Comparison of ENCODE assay signal across 33 mouse cellular contexts in genomic region chr13:93705697-93706096, GRCm38 (mm10). TPM values are rescaled to one million over a fixed set of nuclear protein-coding genes. Genes with fewer than 3 reads are reported as not detected.
DNase-seq lines count a peak whose midpoint lies in the region; ATAC-seq lines count a peak whose summit lies in the region.
"Had no signal": no experiment of that assay in that cellular context is flagged by ENCODE, and none has a peak within 500 bp of the region (broad histone marks: within the 10 kb centered on the region; RNA-seq: fewer than 3 reads in every experiment).

No protein-coding gene starts in this region.

- H3K4me3 ChIP-seq in limb, embryonic 13.5 days: no peak overlapping the region
- no peak overlapping the region for H3K4me3 ChIP-seq in limb, embryonic 10.5 days
- no peak overlapping the region for H3K4me3 ChIP-seq in lung, embryonic 15.5 days
- no peak overlapping the region for H3K4me3 ChIP-seq in midbrain, embryonic 15.5 days
- H3K4me3 ChIP-seq: embryonic facial prominence, embryonic 12.5 days; forebrain, embryonic 10.5 days; forebrain, embryonic 15.5 days; gastrocnemius, adult 2 months; hindbrain, embryonic 10.5 days; hindbrain, embryonic 15.5 days; layer of hippocampus, adult 2 months; left cerebral cortex, adult 2 months; neural tube, embryonic 13.5 days had no signal

- H3K9me3 ChIP-seq in limb, embryonic 13.5 days: no peaks in the 10 kb centered on the region
- no peaks in the 10 kb centered on the region for H3K9me3 ChIP-seq in limb, embryonic 10.5 days (replicated peaks)
- no peaks in the 10 kb centered on the region for H3K9me3 ChIP-seq in lung, embryonic 15.5 days
- H3K9me3 ChIP-seq in midbrain, embryonic 15.5 days: no peaks in the 10 kb centered on the region
- H3K9me3 ChIP-seq: embryonic facial prominence, embryonic 12.5 days; forebrain, embryonic 10.5 days; forebrain, embryonic 15.5 days; hindbrain, embryonic 10.5 days; hindbrain, embryonic 15.5 days; neural tube, embryonic 13.5 days had no signal

- DNase-seq in limb, embryonic 10.5 days (ENCODE audit: low spot score): no peak
- DNase-seq in lung, postnatal 25 days (ENCODE audit: low spot score): no peak
- DNase-seq in urinary bladder, postnatal 36 days (ENCODE audit: low spot score in 2 of 2): peak; percentile 42 to 49
- no peak for DNase-seq in urinary bladder, postnatal 10 days (ENCODE audit: low spot score)
- DNase-seq in cerebellum, adult 11 months: no peak
- DNase-seq: adrenal gland, postnatal 14 days; cerebellum, adult 11-12 months; cerebellum, adult 9-11 months; embryo, embryonic 11 days; gastrocnemius, adult 2 months; gastrocnemius, postnatal 36 days; heart, postnatal 14 days; kidney, adult 2 months; kidney, postnatal 36 days; lung, postnatal 14 days; right cerebral cortex, postnatal 4 days had no signal

- H3K27me3 ChIP-seq in limb, embryonic 13.5 days: no peaks in the 10 kb centered on the region
- H3K27me3 ChIP-seq in limb, embryonic 10.5 days (ENCODE audit: low read depth, poor library complexity, severe bottlenecking): no peaks in the 10 kb centered on the region
- H3K27me3 ChIP-seq in lung, embryonic 15.5 days: no peaks in the 10 kb centered on the region
- no peaks in the 10 kb centered on the region for H3K27me3 ChIP-seq in midbrain, embryonic 15.5 days (replicated peaks)
- H3K27me3 ChIP-seq: embryonic facial prominence, embryonic 12.5 days; forebrain, embryonic 15.5 days; hindbrain, embryonic 15.5 days; neural tube, embryonic 13.5 days had no signal

- H3K9ac ChIP-seq in limb, embryonic 13.5 days: no peak overlapping the region
- no peak overlapping the region for H3K9ac ChIP-seq in lung, embryonic 15.5 days
- no peak overlapping the region for H3K9ac ChIP-seq in midbrain, embryonic 15.5 days
- H3K9ac ChIP-seq: embryonic facial prominence, embryonic 12.5 days; forebrain, embryonic 15.5 days; hindbrain, embryonic 15.5 days; neural tube, embryonic 13.5 days had no signal

- whole genome bisulfite sequencing in limb, embryonic 13.5 days: 71% methylated on average over 4 of the region's 4 CpGs
- 83% methylated on average over 4 of the region's 4 CpGs for WGBS in limb, embryonic 10.5 days
- WGBS in lung, embryonic 15.5 days: 52% methylated on average over 4 of the region's 4 CpGs
- WGBS in midbrain, embryonic 15.5 days: 83% methylated on average over 4 of the region's 4 CpGs

- no peak for ATAC-seq in limb, embryonic 13.5 days (ENCODE audit: low FRiP score, low read depth)
- ATAC-seq in lung, embryonic 15.5 days (ENCODE audit: borderline replicate concordance, extremely low read depth, low FRiP score, low TSS enrichment): peak; percentile 49
- ATAC-seq in midbrain, embryonic 15.5 days (replicated peaks): no peak
- ATAC-seq: forebrain, embryonic 15.5 days; inflammation-experienced regulatory T-cells, adult 6 months; Patski had no signal

- H3K4me1 ChIP-seq in limb, embryonic 13.5 days: no peaks in the 10 kb centered on the region
- no peaks in the 10 kb centered on the region for H3K4me1 ChIP-seq in limb, embryonic 10.5 days
- no peaks in the 10 kb centered on the region for H3K4me1 ChIP-seq in lung, embryonic 15.5 days
- H3K4me1 ChIP-seq in midbrain, embryonic 15.5 days: no peaks in the 10 kb centered on the region
- H3K4me1 ChIP-seq: embryonic facial prominence, embryonic 12.5 days; forebrain, embryonic 15.5 days; hindbrain, embryonic 15.5 days; neural tube, embryonic 13.5 days had no signal

- no peaks in the 10 kb centered on the region for H3K36me3 ChIP-seq in limb, embryonic 13.5 days
- H3K36me3 ChIP-seq in limb, embryonic 10.5 days: no peaks in the 10 kb centered on the region
- no peaks in the 10 kb centered on the region for H3K36me3 ChIP-seq in lung, embryonic 15.5 days
- no peaks in the 10 kb centered on the region for H3K36me3 ChIP-seq in midbrain, embryonic 15.5 days (replicated peaks)
- H3K36me3 ChIP-seq: embryonic facial prominence, embryonic 12.5 days; forebrain, embryonic 10.5 days; forebrain, embryonic 15.5 days; hindbrain, embryonic 10.5 days; hindbrain, embryonic 15.5 days; neural tube, embryonic 13.5 days had no signal

- H3K4me2 ChIP-seq in limb, embryonic 13.5 days (replicated peaks): no peak overlapping the region
- no peak overlapping the region for H3K4me2 ChIP-seq in lung, embryonic 15.5 days
- no peak overlapping the region for H3K4me2 ChIP-seq in midbrain, embryonic 15.5 days
- H3K4me2 ChIP-seq: embryonic facial prominence, embryonic 12.5 days; forebrain, embryonic 15.5 days; hindbrain, embryonic 15.5 days; midbrain, embryonic 11.5 days; neural tube, embryonic 13.5 days had no signal

- H3K27ac ChIP-seq in limb, embryonic 13.5 days: 0 out of 2 replicates have a peak overlapping the region, but pooled peaks have one; percentile 10
- no peak overlapping the region for H3K27ac ChIP-seq in limb, embryonic 10.5 days
- peak overlapping the region; percentile 51 for H3K27ac ChIP-seq in lung, embryonic 15.5 days
- no peak overlapping the region for H3K27ac ChIP-seq in midbrain, embryonic 15.5 days
- H3K27ac ChIP-seq: embryonic facial prominence, embryonic 12.5 days; forebrain, embryonic 10.5 days; forebrain, embryonic 15.5 days; gastrocnemius, adult 2 months; hindbrain, embryonic 10.5 days; hindbrain, embryonic 15.5 days; layer of hippocampus, adult 2 months; left cerebral cortex, adult 2 months; neural tube, embryonic 13.5 days had no signal

RNA-seq across cellular contexts. Expression of gene Dmgdh, which starts 31.5 kb away (rescaled TPM):
- not detected in 2 replicates for polyA plus RNA-seq in limb, embryonic 13.5 days (2015; fragmentation: Nextera tagmentation; extraction: Ambion mirVana)
- polyA plus RNA-seq in limb, embryonic 10.5 days (2016; fragmentation: Nextera tagmentation; extraction: Ambion mirVana): not detected in 2 replicates
- 0.15 TPM in 1 of 2 replicates, not detected in the other for polyA plus RNA-seq in lung, embryonic 15.5 days (2015; fragmentation: Nextera tagmentation; extraction: Ambion mirVana)
- polyA plus RNA-seq in midbrain, embryonic 15.5 days (2015; fragmentation: Nextera tagmentation; extraction: Ambion mirVana): 0.11 and 0.12 TPM in 2 replicates
- polyA plus RNA-seq: forebrain, embryonic 10.5 days; inflammation-experienced regulatory T-cells, adult 6 months; midbrain, embryonic 11.5 days; neural tube, embryonic 13.5 days; Patski; spleen, adult 2 months had no signal

RNA-seq across cellular contexts. Expression of gene Bhmt2, which starts 31.6 kb away (rescaled TPM):
- 0.08 and 0.22 TPM in 2 replicates for polyA plus RNA-seq in limb, embryonic 13.5 days (2015; fragmentation: Nextera tagmentation; extraction: Ambion mirVana)
- not detected in 2 replicates for polyA plus RNA-seq in limb, embryonic 10.5 days (2016; fragmentation: Nextera tagmentation; extraction: Ambion mirVana)
- polyA plus RNA-seq in lung, embryonic 15.5 days (2015; fragmentation: Nextera tagmentation; extraction: Ambion mirVana): 0.30 TPM in 1 of 2 replicates, not detected in the other
- polyA plus RNA-seq in midbrain, embryonic 15.5 days (2015; fragmentation: Nextera tagmentation; extraction: Ambion mirVana): 0.06 TPM in 1 of 2 replicates, not detected in the other
- polyA plus RNA-seq: embryonic facial prominence, embryonic 12.5 days; forebrain, embryonic 15.5 days; heart, embryonic 14.5 days; inflammation-experienced regulatory T-cells, adult 6 months; midbrain, embryonic 11.5 days; midbrain, postnatal 0 days; spleen, adult 2 months had no signal

Comparison
In these comparisons a context has a peak if more than half of its experiments do, and no peak if none do; other contexts are left out.
1. H3K27ac ChIP-seq: peak in limb, embryonic 13.5 days (single experiment) and lung, embryonic 15.5 days (single experiment); none in limb, embryonic 10.5 days (single experiment) and midbrain, embryonic 15.5 days (single experiment).
2. DNase-seq: peak in urinary bladder, postnatal 36 days (2 of 2); none in limb, embryonic 10.5 days (single experiment), lung, postnatal 25 days (single experiment), urinary bladder, postnatal 10 days (single experiment) and cerebellum, adult 11 months (single experiment).